Mouse (Mus musculus): Measurements from ENCODE around the gene Hoxc11. TPM values are rescaled to one million over a fixed set of nuclear protein-coding genes. Genes with fewer than 3 reads are reported as not detected.

The Hoxc11 gene
- 0.40 and 1.2 TPM in 2 replicates for polyA plus RNA-seq (2011; ENCODE audit: insufficient read length, low read depth, missing spikeins)

DNA sequence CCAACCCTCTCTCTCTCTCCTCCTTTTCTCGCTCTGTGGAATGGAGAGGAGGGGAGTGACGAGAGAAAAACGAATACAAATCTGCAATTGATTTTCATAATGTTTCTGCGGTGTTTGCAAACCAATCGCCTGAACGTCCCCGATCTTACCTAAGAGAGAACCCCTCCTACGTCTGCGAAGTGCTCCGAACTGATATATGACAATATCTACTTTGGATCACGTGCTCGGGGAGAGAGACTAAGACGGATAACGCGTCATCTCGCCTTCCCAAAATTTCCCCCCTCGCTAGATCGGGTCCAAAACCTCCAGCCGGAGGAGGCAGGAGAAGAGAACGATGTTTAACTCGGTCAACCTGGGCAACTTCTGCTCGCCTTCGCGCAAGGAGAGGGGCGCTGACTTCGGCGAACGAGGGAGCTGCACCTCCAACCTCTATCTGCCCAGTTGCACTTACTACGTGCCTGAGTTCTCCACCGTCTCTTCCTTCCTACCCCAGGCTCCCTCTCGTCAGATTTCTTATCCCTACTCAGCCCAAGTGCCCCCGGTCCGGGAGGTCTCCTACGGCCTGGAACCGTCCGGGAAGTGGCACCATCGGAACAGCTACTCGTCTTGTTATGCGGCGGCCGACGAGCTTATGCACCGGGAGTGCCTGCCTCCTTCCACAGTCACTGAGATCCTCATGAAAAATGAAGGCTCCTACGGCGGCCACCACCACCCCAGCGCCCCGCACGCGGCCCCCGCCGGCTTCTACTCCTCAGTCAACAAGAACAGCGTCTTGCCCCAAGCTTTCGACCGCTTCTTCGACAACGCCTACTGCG is at the start of gene Hoxc11:
TSS of gene Hoxc11 (plus strand) at position 236 of the 815 bp plus-strand sequence.
- H3K4me1 ChIP-seq (ENCODE audit: control insufficient read depth, insufficient read depth, low read length) = no peaks in the 10 kb centered on the region
- H3K4me3 ChIP-seq (ENCODE audit: insufficient read depth, low read length) = peak within 1 kb of the TSS; percentile 21; the same call in 1 of the 2 replicates
- TF ChIP-seq CTCF (IDR thresholded peaks at IDR 0.05; ENCODE audit: borderline replicate concordance, insufficient read depth, low read length) (no peak), POLR2A (IDR thresholded peaks at IDR 0.05; ENCODE audit: low read depth, low read length) (no peak)
- H3K27ac ChIP-seq (ENCODE audit: insufficient read depth, low read length) = no peak within 1 kb of the TSS

DNA sequence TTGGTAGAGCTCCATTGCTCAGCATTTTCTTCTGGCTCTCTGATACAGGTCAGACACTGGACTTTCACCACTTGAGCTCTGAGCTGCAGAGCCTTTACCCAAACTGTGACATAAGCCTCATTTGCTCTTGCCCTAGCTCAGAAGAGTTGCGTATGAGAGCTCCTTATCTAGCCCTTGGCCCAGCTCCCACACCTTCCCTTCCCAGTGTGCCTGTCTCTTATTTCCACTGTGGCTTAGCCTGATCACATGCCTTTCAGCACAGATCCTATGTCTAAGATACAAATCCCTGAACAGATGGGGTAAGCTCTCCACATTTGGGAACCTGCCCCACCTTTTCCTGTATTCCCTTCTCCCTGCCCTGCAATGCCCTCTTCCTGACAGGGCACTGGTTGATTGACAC is 49.3 kb upstream of the Hoxc11 start:
- H3K27ac ChIP-seq (ENCODE audit: insufficient read depth, low read length) = no peak overlapping the region
- no peaks in the 10 kb centered on the region for H3K4me1 ChIP-seq (ENCODE audit: control insufficient read depth, insufficient read depth, low read length)
- TF ChIP-seq CTCF (IDR thresholded peaks at IDR 0.05; ENCODE audit: borderline replicate concordance, insufficient read depth, low read length) (no peak), POLR2A (IDR thresholded peaks at IDR 0.05; ENCODE audit: low read depth, low read length) (no peak)
- no peak overlapping the region for H3K4me3 ChIP-seq (ENCODE audit: insufficient read depth, low read length)

DNA sequence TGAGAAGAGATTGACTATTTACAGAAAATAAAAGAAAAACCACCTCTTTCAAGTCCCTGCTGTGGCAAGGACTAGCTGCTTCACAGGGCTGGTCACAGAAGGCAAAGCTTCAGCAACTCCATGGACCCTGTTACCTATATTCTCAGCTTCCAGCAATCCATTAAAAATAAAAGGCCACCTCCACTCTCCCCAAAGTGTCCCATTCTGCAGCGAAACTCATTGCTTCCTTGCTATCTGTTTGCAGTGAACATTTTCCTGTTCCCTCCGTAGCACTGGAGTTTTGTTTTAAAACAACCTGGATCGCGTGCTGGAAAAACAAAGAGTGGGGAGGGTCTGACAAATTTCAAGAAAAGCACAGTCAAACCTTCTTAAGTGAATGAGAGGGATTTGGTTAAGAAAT is 44.7 kb upstream of the Hoxc11 start:
- TF ChIP-seq CTCF (IDR thresholded peaks at IDR 0.05; ENCODE audit: borderline replicate concordance, insufficient read depth, low read length) = no peak
- no peak for TF ChIP-seq POLR2A (IDR thresholded peaks at IDR 0.05; ENCODE audit: low read depth, low read length)
- no peaks in the 10 kb centered on the region for H3K4me1 ChIP-seq (ENCODE audit: control insufficient read depth, insufficient read depth, low read length)
- no peak overlapping the region for H3K27ac ChIP-seq (ENCODE audit: insufficient read depth, low read length)
- no peak overlapping the region for H3K4me3 ChIP-seq (ENCODE audit: insufficient read depth, low read length)

- TF ChIP-seq POLR2A (IDR thresholded peaks at IDR 0.05; ENCODE audit: low read depth, low read length) (no peak), CTCF (IDR thresholded peaks at IDR 0.05; ENCODE audit: borderline replicate concordance, insufficient read depth, low read length) (no peak)
- Histone ChIP-seq H3K4me3 (ENCODE audit: insufficient read depth, low read length) (no peak overlapping the region), H3K27ac (ENCODE audit: insufficient read depth, low read length) (no peak overlapping the region), H3K4me1 (ENCODE audit: control insufficient read depth, insufficient read depth, low read length) (no peaks in the 10 kb centered on the region)
Measured at GRCm38 (mm10) chr15:102910038-102910437, 44.2 kb upstream of the Hoxc11 start.

DNA sequence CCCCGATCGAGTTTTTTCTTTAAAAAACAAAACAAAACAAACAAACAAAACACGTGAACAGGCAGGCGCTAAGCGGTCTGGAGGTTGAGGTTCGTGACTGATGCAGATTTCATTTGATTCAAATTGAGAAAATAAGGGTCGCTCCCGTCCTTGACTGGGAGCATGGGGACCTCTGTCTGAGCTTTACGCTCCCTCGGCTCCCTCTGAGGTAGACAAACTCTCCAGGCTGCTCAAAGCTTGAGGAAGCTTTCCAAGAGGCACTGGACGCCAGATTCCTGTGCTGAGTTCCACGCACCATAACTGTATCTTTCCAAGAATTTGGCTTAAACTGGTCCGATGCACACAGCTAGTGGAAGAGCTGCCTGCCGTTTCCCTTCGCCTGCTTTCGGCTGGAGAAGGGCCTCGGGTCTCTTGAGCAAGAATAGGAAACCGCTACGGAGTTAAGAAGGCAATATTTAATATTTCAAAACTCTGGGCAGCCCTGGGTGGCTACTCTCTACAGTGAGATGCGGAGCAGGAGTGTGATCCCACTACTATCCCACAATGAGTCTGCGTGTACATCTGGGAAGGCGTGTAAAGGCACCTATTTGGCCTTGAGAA is 43.6 kb upstream of the Hoxc11 start:
- Histone ChIP-seq H3K27ac (ENCODE audit: insufficient read depth, low read length) (no peak overlapping the region), H3K4me3 (ENCODE audit: insufficient read depth, low read length) (no peak overlapping the region), H3K4me1 (ENCODE audit: control insufficient read depth, insufficient read depth, low read length) (no peaks in the 10 kb centered on the region)
- TF ChIP-seq POLR2A (IDR thresholded peaks at IDR 0.05; ENCODE audit: low read depth, low read length) (no peak), CTCF (IDR thresholded peaks at IDR 0.05; ENCODE audit: borderline replicate concordance, insufficient read depth, low read length) (no peak)

- H3K4me3 ChIP-seq (ENCODE audit: insufficient read depth, low read length) = no peak overlapping the region
- no peaks in the 10 kb centered on the region for H3K4me1 ChIP-seq (ENCODE audit: control insufficient read depth, insufficient read depth, low read length)
- no peak overlapping the region for H3K27ac ChIP-seq (ENCODE audit: insufficient read depth, low read length)
- TF ChIP-seq CTCF (IDR thresholded peaks at IDR 0.05; ENCODE audit: borderline replicate concordance, insufficient read depth, low read length) (no peak), POLR2A (IDR thresholded peaks at IDR 0.05; ENCODE audit: low read depth, low read length) (no peak)
Measured at GRCm38 (mm10) chr15:102913038-102913585, 41.1 kb upstream of the Hoxc11 start.

GRCm38 (mm10) chr15:102917972-102918572 is 36.2 kb upstream of the Hoxc11 start:
- Histone ChIP-seq H3K27ac (ENCODE audit: insufficient read depth, low read length) (no peak overlapping the region), H3K4me1 (ENCODE audit: control insufficient read depth, insufficient read depth, low read length) (no peaks in the 10 kb centered on the region)
- TF ChIP-seq POLR2A (IDR thresholded peaks at IDR 0.05; ENCODE audit: low read depth, low read length) = no peak
- TF ChIP-seq CTCF (IDR thresholded peaks at IDR 0.05; ENCODE audit: borderline replicate concordance, insufficient read depth, low read length) = no peak

DNA sequence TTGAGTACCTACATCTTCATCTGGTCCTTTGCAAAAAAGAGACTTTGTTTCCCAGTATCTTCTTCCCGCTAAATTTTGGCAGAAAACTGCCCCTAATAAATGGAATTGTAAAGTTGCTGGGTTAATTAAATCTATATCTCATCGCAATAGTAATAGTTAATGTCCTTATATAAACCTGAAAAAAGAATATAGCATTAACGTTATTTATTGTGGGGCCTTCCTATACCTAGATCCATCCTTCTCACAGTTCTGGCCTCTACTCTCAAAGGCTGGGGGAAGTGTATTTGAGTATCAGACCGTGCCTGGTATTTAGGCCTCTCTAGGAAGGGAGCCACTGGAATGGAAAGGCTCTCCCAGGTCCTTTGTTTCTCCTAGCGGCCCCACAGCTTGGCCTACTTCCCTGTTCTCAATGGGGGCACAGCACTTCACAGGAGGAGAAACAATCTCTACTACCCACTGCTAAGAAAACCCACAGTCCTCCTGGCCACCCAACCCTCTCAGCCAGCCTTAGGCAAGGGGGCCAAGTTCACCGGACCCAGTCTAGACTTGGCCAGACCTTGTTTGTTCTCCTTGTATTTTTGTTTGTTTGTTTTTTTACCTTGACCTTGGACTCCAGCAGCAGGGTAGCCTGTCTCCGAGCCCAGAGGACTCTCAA is 35.5 kb upstream of the Hoxc11 start:
- H3K4me1 ChIP-seq (ENCODE audit: control insufficient read depth, insufficient read depth, low read length) = no peaks in the 10 kb centered on the region
- no peak overlapping the region for H3K4me3 ChIP-seq (ENCODE audit: insufficient read depth, low read length)
- no peak for TF ChIP-seq POLR2A (IDR thresholded peaks at IDR 0.05; ENCODE audit: low read depth, low read length)
- TF ChIP-seq CTCF (IDR thresholded peaks at IDR 0.05; ENCODE audit: borderline replicate concordance, insufficient read depth, low read length) = no peak
- no peak overlapping the region for H3K27ac ChIP-seq (ENCODE audit: insufficient read depth, low read length)

More at GRCm38 (mm10) chr15:102917972-102918572, 36.2 kb upstream of the Hoxc11 start:
- no peak overlapping the region for H3K4me3 ChIP-seq (ENCODE audit: insufficient read depth, low read length)

Data from embryonic fibroblast, embryonic 13.5 days (primary cell).